Mouse (Mus musculus): ENCODE results near the gene Spryd3. TPM values are rescaled to one million over a fixed set of nuclear protein-coding genes. Genes with fewer than 3 reads are reported as not detected.

Spryd3 gene
- polyA plus RNA-seq, 1 experiment from 2014 or later, result 19.0 TPM

DNA sequence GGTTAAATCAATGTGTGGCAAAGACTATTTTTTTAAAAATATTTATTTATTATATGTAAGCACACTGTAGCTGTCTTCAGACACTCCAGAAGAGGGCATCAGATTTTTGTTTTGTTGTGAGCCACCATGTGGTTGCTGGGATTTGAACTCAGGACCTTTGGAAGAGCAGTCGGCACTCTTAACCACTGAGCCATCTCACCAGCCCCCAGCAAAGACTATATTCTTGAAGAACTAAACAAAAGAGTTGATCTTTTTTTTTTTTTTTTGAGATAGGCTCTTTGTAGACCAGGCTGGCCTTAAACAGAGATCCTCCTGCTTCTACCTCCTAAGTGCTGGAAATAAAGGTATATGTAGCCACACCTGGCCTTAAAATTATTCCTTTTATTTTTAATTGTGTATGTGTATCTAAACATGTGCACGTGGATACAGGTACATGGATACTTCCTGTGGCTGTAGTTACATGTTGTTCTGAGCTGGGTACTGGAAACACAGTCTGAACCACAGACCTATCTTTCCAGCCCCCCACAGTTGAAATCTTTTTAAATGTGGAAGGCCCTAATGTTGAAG, 58.8 kb downstream of the Spryd3 start:
- Histone ChIP-seq H3K27ac (ENCODE audit: low read length) (no peak overlapping the region), H3K4me1 (ENCODE audit: insufficient read depth, low read length) (peaks cover 37% of the 10 kb centered on the region), H3K4me2 (replicated peaks; ENCODE audit: low read depth, low read length) (no peak overlapping the region), H3K9me3 (ENCODE audit: low read length) (no peaks in the 10 kb centered on the region), H3K9ac (replicated peaks; ENCODE audit: low read length) (no peak overlapping the region), H3K27me3 (ENCODE audit: insufficient read depth, low read length) (no peaks in the 10 kb centered on the region), H3K4me3 (ENCODE audit: low read length) (no peak overlapping the region), H3K36me3 (ENCODE audit: insufficient read depth, low read length) (peaks cover 5% of the 10 kb centered on the region; the same call in 1 of the 2 replicates)
- ATAC-seq (ENCODE audit: low FRiP score, low TSS enrichment), result no peak
- WGBS, result 81% methylated on average over 2 of the region's 2 CpGs

- 8% methylated on average over 11 of the region's 11 CpGs for WGBS
- H3K4me3 ChIP-seq (ENCODE audit: low read length), result peak overlapping the region; percentile 97
- H3K4me2 ChIP-seq (replicated peaks; ENCODE audit: low read depth, low read length), result peak overlapping the region; percentile 82
- H3K4me1 ChIP-seq (ENCODE audit: insufficient read depth, low read length), result peaks cover 34% of the 10 kb centered on the region
- H3K27ac ChIP-seq (ENCODE audit: low read length), result peak overlapping the region; percentile 37
- H3K27me3 ChIP-seq (ENCODE audit: insufficient read depth, low read length), result no peaks in the 10 kb centered on the region
- no peaks in the 10 kb centered on the region for H3K36me3 ChIP-seq (ENCODE audit: insufficient read depth, low read length)
- ATAC-seq (ENCODE audit: low FRiP score, low TSS enrichment), result no peak
- H3K9me3 ChIP-seq (ENCODE audit: low read length), result no peaks in the 10 kb centered on the region
- peak overlapping the region; percentile 98 for H3K9ac ChIP-seq (replicated peaks; ENCODE audit: low read length)
Observed at GRCm38 (mm10) chr15:102074876-102075585, 61.0 kb downstream of the Spryd3 start.

DNA sequence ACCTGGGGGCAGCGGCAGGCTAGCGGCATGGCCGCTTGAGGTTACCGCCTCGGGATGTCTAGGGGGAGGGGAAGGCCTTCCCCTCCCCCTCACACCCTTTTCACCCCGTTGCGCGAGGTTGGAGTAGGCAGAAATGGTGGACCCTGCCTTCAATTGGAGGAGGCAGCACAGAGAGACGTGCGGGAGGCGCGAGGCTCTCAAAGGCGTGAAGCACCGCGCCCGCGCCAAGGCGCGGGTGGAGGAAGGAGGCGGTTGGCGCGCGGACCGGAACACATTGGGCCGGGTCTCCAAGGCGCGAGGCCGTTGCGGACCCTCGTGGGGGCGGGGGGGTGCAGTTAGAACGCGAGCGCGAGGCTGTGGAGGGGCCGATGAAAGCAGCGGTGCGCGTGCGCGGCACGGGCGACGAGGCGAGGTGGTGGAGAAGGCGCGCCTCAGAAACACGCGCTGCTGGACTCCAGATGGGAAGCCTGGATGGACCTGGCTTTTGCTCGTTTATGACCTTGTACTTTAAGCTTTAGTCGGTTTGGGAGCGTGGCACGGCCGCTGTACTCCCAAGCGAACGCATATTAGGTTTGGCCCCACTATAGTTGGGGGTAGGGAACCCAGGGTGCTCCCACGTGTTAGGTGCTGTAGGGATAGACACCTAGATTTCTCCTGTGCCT, 61.8 kb downstream of the Spryd3 start:
- Histone ChIP-seq H3K36me3 (ENCODE audit: insufficient read depth, low read length) (no peaks in the 10 kb centered on the region), H3K27ac (ENCODE audit: low read length) (peak overlapping the region; percentile 98), H3K9me3 (ENCODE audit: low read length) (no peaks in the 10 kb centered on the region), H3K9ac (replicated peaks; ENCODE audit: low read length) (peak overlapping the region; percentile 98), H3K4me1 (ENCODE audit: insufficient read depth, low read length) (peaks cover 30% of the 10 kb centered on the region), H3K27me3 (ENCODE audit: insufficient read depth, low read length) (no peaks in the 10 kb centered on the region), H3K4me2 (replicated peaks; ENCODE audit: low read depth, low read length) (peak overlapping the region; percentile 82), H3K4me3 (ENCODE audit: low read length) (peak overlapping the region; percentile 97)
- WGBS, result under 1% methylated on average over 55 of the region's 57 CpGs
- peak; percentile 60 for ATAC-seq (ENCODE audit: low FRiP score, low TSS enrichment)

- Histone ChIP-seq H3K36me3 (ENCODE audit: insufficient read depth, low read length) (no peaks in the 10 kb centered on the region), H3K4me1 (ENCODE audit: insufficient read depth, low read length) (peaks cover 24% of the 10 kb centered on the region), H3K27ac (ENCODE audit: low read length) (peak within 1 kb of the TSS; percentile 98), H3K4me2 (replicated peaks; ENCODE audit: low read depth, low read length) (peak within 1 kb of the TSS; percentile 82), H3K9ac (replicated peaks; ENCODE audit: low read length) (peak within 1 kb of the TSS; percentile 98), H3K4me3 (ENCODE audit: low read length) (peak within 1 kb of the TSS; percentile 97), H3K27me3 (ENCODE audit: insufficient read depth, low read length) (no peaks in the 10 kb centered on the region), H3K9me3 (ENCODE audit: low read length) (no peaks in the 10 kb centered on the region)
- ATAC-seq (ENCODE audit: low FRiP score, low TSS enrichment), result peak; percentile 96
- under 1% methylated on average over 53 of the region's 58 CpGs for WGBS
Observed at GRCm38 (mm10) chr15:102073559-102074069, 62.4 kb downstream of the Spryd3 start, which contains the start of gene Eif4b. Eif4b (plus strand) TSS chr15:102073773.

- peak; percentile 16; the same call in 1 of the 2 replicates for ATAC-seq (ENCODE audit: low FRiP score, low TSS enrichment)
- Histone ChIP-seq H3K9ac (replicated peaks; ENCODE audit: low read length) (peak overlapping the region; percentile 54), H3K27ac (ENCODE audit: low read length) (no peak overlapping the region), H3K4me3 (ENCODE audit: low read length) (peak overlapping the region; percentile 97), H3K4me1 (ENCODE audit: insufficient read depth, low read length) (peaks cover 22% of the 10 kb centered on the region), H3K27me3 (ENCODE audit: insufficient read depth, low read length) (no peaks in the 10 kb centered on the region), H3K9me3 (ENCODE audit: low read length) (no peaks in the 10 kb centered on the region), H3K36me3 (ENCODE audit: insufficient read depth, low read length) (no peaks in the 10 kb centered on the region), H3K4me2 (replicated peaks; ENCODE audit: low read depth, low read length) (peak overlapping the region; percentile 54)
- WGBS, result 13% methylated on average over 6 of the region's 6 CpGs
Observed at GRCm38 (mm10) chr15:102072963-102073558, 63.0 kb downstream of the Spryd3 start.

DNA sequence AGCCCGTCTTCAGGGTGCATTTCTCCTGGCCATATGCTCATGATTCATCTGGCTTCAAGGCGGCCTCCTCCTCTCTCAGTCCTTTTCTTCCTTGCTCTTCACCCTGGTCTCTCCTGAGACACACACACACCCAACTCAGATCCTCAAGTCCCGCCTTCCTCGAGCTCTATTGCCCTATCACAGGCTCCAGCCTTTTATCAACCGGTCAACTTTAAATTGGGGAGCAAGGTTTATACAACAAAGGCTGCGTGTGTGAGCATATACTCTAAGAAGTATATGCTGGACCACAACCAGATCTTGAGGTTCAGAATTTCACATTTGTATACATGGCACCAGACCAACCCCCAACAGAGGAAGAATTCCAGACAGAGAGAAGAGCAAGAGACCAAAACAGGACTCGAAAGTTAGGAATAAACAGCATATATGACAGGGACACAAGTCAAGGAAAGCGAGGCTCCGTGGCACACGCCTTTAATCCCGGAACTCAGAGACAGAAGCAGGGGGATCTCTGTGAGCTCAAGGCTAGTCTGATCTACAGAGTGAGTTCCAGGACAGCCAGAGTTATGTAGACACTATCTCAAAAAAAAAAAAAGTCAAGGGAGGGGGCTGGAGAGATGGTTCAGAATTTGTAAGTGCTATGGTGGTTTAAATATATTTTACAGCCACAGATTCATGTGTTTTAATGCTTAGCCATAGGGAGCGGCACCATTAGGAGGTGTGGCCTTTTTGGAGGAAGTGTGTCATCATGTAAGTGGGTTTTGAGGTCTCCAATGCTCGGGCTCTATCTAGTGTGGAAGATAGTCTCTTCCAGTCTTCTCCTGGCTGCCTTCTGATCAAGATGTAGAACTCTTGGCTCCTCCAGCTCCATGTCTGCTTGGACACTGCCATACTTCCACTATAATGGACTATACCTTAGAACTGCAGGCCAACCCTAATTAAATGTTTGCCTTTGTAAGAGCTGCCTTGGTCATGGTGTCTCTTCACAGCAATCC, 65.3 kb downstream of the Spryd3 start:
- no peak for ATAC-seq (ENCODE audit: low FRiP score, low TSS enrichment)

More for the DNA sequence above, 65.3 kb downstream of the Spryd3 start:
- no peaks in the 10 kb centered on the region for H3K9me3 ChIP-seq (ENCODE audit: low read length)
- H3K4me1 ChIP-seq (ENCODE audit: insufficient read depth, low read length), result peaks cover 16% of the 10 kb centered on the region
- H3K4me2 ChIP-seq (replicated peaks; ENCODE audit: low read depth, low read length), result no peak overlapping the region
- H3K9ac ChIP-seq (replicated peaks; ENCODE audit: low read length), result no peak overlapping the region
- 76% methylated on average over 13 of the region's 13 CpGs for WGBS
- no peak overlapping the region for H3K27ac ChIP-seq (ENCODE audit: low read length)
- peaks cover 15% of the 10 kb centered on the region for H3K27me3 ChIP-seq (ENCODE audit: insufficient read depth, low read length)
- no peaks in the 10 kb centered on the region for H3K36me3 ChIP-seq (ENCODE audit: insufficient read depth, low read length)
- no peak overlapping the region for H3K4me3 ChIP-seq (ENCODE audit: low read length)

Other genes with a start within 250 kb of the Spryd3 start
- gene Krt76, start 243.3 kb downstream of the Spryd3 start, polyA plus RNA-seq (2015; fragmentation: Nextera tagmentation; extraction: Ambion mirVana), result not detected in 2 replicates
- 0.42 and 0.82 TPM in 2 replicates for gene Krt4, start 211.5 kb downstream of the Spryd3 start, polyA plus RNA-seq (2015; fragmentation: Nextera tagmentation; extraction: Ambion mirVana)
- gene Krt79, start 195.9 kb downstream of the Spryd3 start, polyA plus RNA-seq (2015; fragmentation: Nextera tagmentation; extraction: Ambion mirVana), result 0.41 and 0.42 TPM in 2 replicates
- 0.06 and 0.16 TPM in 2 replicates for gene Krt78, start 181.9 kb downstream of the Spryd3 start, polyA plus RNA-seq (2015; fragmentation: Nextera tagmentation; extraction: Ambion mirVana)
- gene Krt8, start 131.8 kb downstream of the Spryd3 start, polyA plus RNA-seq (2015; fragmentation: Nextera tagmentation; extraction: Ambion mirVana), result 267 and 282 TPM in 2 replicates
- gene Krt18, start 108.1 kb downstream of the Spryd3 start, polyA plus RNA-seq (2015; fragmentation: Nextera tagmentation; extraction: Ambion mirVana), result 216 and 223 TPM in 2 replicates
- 137 and 140 TPM in 2 replicates for gene Eif4b, start 62.5 kb downstream of the Spryd3 start, polyA plus RNA-seq (2015; fragmentation: Nextera tagmentation; extraction: Ambion mirVana)
- 51.2 and 56.3 TPM in 2 replicates for gene Tns2, start 35.8 kb downstream of the Spryd3 start, polyA plus RNA-seq (2015; fragmentation: Nextera tagmentation; extraction: Ambion mirVana)
- 33.0 and 33.9 TPM in 2 replicates for gene Igfbp6, start 8.1 kb upstream of the Spryd3 start, polyA plus RNA-seq (2015; fragmentation: Nextera tagmentation; extraction: Ambion mirVana)
- gene Soat2, start 14.3 kb upstream of the Spryd3 start, polyA plus RNA-seq (2015; fragmentation: Nextera tagmentation; extraction: Ambion mirVana), result 0.40 and 0.41 TPM in 2 replicates
- 82.1 and 88.7 TPM in 2 replicates for gene Zfp740, start 67.0 kb upstream of the Spryd3 start, polyA plus RNA-seq (2015; fragmentation: Nextera tagmentation; extraction: Ambion mirVana)
- 131 and 153 TPM in 2 replicates for gene Csad, start 68.5 kb upstream of the Spryd3 start, polyA plus RNA-seq (2015; fragmentation: Nextera tagmentation; extraction: Ambion mirVana)
- gene Itgb7, start 95.7 kb upstream of the Spryd3 start, polyA plus RNA-seq (2015; fragmentation: Nextera tagmentation; extraction: Ambion mirVana), result 1.4 and 1.9 TPM in 2 replicates
- gene Rarg, start 121.3 kb upstream of the Spryd3 start, polyA plus RNA-seq (2015; fragmentation: Nextera tagmentation; extraction: Ambion mirVana), result 31.9 and 35.4 TPM in 2 replicates
- gene Gm9918, start 134.3 kb upstream of the Spryd3 start, polyA plus RNA-seq (2015; fragmentation: Nextera tagmentation; extraction: Ambion mirVana), result 0.36 and 0.89 TPM in 2 replicates
- 76.5 and 78.8 TPM in 2 replicates for gene Mfsd5, start 143.2 kb upstream of the Spryd3 start, polyA plus RNA-seq (2015; fragmentation: Nextera tagmentation; extraction: Ambion mirVana)
- 31.4 and 33.6 TPM in 2 replicates for gene Espl1, start 160.0 kb upstream of the Spryd3 start, polyA plus RNA-seq (2015; fragmentation: Nextera tagmentation; extraction: Ambion mirVana)
- gene Pfdn5, start 189.9 kb upstream of the Spryd3 start, polyA plus RNA-seq (2015; fragmentation: Nextera tagmentation; extraction: Ambion mirVana), result 376 and 377 TPM in 2 replicates
- gene Myg1, start 195.5 kb upstream of the Spryd3 start, polyA plus RNA-seq (2015; fragmentation: Nextera tagmentation; extraction: Ambion mirVana), result 118 and 120 TPM in 2 replicates
- gene Aaas, start 214.5 kb upstream of the Spryd3 start, polyA plus RNA-seq (2015; fragmentation: Nextera tagmentation; extraction: Ambion mirVana), result 89.2 and 91.7 TPM in 2 replicates
- 1.2 and 1.3 TPM in 2 replicates for gene Sp7, start 230.9 kb upstream of the Spryd3 start, polyA plus RNA-seq (2015; fragmentation: Nextera tagmentation; extraction: Ambion mirVana)